Mouse (Mus musculus): ENCODE data around the gene Thsd7a.
A peak's percentile ranks its signal among the peaks of the same experiment; 100 is the strongest.

The Thsd7a gene

GRCm38 (mm10) chr6:12748787-12749530 lies at the start of gene Thsd7a:
Thsd7a (minus strand) TSS chr6:12749410.
- peak; percentile 39 to 58 for DNase-seq

- DNase-seq, result no peak
Observed at GRCm38 (mm10) chr6:12787129-12787528, 37.9 kb upstream of the Thsd7a start.

- DNase-seq, result no peak
Observed at GRCm38 (mm10) chr6:12786378-12786982, 37.3 kb upstream of the Thsd7a start.

GRCm38 (mm10) chr6:12784918-12785618 lies 35.9 kb upstream of the Thsd7a start:
- no peak for DNase-seq

- DNase-seq, result no peak
Observed at GRCm38 (mm10) chr6:12772799-12773198, 23.6 kb upstream of the Thsd7a start.

- no peak for DNase-seq
Observed at GRCm38 (mm10) chr6:12765191-12765590, 16.0 kb upstream of the Thsd7a start.

GRCm38 (mm10) chr6:12764606-12765005 lies 15.4 kb upstream of the Thsd7a start:
- no peak for DNase-seq

GRCm38 (mm10) chr6:12763816-12764215 lies 14.6 kb upstream of the Thsd7a start:
- DNase-seq, result no peak

- DNase-seq, result no peak
Observed at GRCm38 (mm10) chr6:12759328-12760193, 10.4 kb upstream of the Thsd7a start.

- DNase-seq, result no peak
Observed at GRCm38 (mm10) chr6:12752297-12752696, 3.1 kb upstream of the Thsd7a start.

GRCm38 (mm10) chr6:12750441-12750840 lies 1.2 kb upstream of the Thsd7a start:
- DNase-seq, result no peak

GRCm38 (mm10) chr6:12749531-12750210 lies 461 bp upstream of the Thsd7a start:
- DNase-seq, result no peak

- no peak for DNase-seq
Observed at GRCm38 (mm10) chr6:12748454-12748786, 790 bp downstream of the Thsd7a start.

- no peak for DNase-seq
Observed at GRCm38 (mm10) chr6:12747856-12748450, 1.3 kb downstream of the Thsd7a start.

GRCm38 (mm10) chr6:12742791-12743190 lies 6.4 kb downstream of the Thsd7a start:
- DNase-seq, result no peak

- no peak for DNase-seq
Observed at GRCm38 (mm10) chr6:12733924-12734323, 15.3 kb downstream of the Thsd7a start.

GRCm38 (mm10) chr6:12716071-12716470 lies 33.1 kb downstream of the Thsd7a start:
- DNase-seq, result no peak

GRCm38 (mm10) chr6:12712581-12712980 lies 36.6 kb downstream of the Thsd7a start:
- DNase-seq, result no peak

- DNase-seq, result no peak
Observed at GRCm38 (mm10) chr6:12702925-12703324, 46.3 kb downstream of the Thsd7a start.

GRCm38 (mm10) chr6:12699089-12699488 lies 50.1 kb downstream of the Thsd7a start:
- no peak for DNase-seq

GRCm38 (mm10) chr6:12693689-12694088 lies 55.5 kb downstream of the Thsd7a start:
- no peak for DNase-seq

GRCm38 (mm10) chr6:12693239-12693638 lies 56.0 kb downstream of the Thsd7a start:
- no peak for DNase-seq

Measured in lung, postnatal 4 days (tissue).